ENCODE assay signal across 8 mouse cellular contexts in the genomic region with DNA sequence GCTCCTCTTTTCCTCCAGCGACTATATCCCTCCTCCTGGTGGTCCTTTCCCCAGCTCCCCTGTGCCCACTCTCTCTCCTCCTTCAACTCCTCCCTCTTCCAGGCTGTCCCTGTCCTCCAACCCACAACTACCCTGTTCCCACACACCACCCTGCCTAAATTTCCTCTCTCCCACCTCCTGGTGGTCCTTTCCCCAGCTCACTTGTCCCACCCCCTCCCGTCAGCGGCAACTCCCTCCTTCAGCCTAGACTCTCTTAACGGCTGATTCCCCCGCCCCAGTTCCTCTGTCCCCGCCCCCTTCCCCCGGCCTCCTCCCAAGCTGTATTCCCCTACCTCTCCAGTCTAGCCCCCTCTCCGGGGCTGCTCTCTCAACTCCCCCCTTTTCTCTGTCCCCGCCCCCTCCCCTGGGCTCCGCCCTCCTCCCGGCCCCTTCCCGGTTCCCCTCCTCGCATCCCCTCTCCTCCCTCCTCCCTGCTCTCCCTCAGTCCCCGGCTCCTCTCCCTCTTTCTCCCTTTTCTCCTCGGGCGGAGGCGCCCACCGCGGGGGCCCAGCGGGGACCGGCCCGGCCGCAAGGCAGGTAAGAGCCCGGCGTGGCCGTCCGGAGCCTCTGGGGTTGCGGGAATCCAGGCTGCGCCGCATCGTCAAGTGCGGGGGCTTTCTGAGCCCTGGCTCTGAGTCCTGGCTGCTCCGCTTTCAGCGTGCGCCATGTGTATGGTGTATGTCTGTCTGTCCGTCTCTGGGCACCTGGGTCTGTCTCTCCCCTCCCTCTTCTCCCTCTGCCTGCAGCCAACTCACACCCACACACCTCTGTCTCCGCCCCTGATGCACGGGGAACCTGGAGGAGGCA. TPM values are rescaled to one million over a fixed set of nuclear protein-coding genes. Genes with fewer than 3 reads are reported as not detected.
DNase-seq lines count a peak whose midpoint lies in the region; ATAC-seq and TF ChIP-seq lines count a peak whose summit lies in the region.

No protein-coding gene starts in this region.

- H3K36me3 ChIP-seq in heart, embryonic 12.5 days, result peaks cover 22% of the 10 kb centered on the region
- H3K36me3 ChIP-seq in embryonic facial prominence, embryonic 13.5 days, result peaks cover 37% of the 10 kb centered on the region
- H3K36me3 ChIP-seq in intestine, embryonic 16.5 days (ENCODE audit: control insufficient read depth, insufficient read depth, low read length), result peaks cover 4% of the 10 kb centered on the region; the same call in 1 of the 2 replicates
- no peaks in the 10 kb centered on the region for H3K36me3 ChIP-seq in liver, postnatal 0 days (replicated peaks; ENCODE audit: insufficient read depth, low read length)

- peaks cover 36% of the 10 kb centered on the region for H3K4me1 ChIP-seq in heart, embryonic 12.5 days (replicated peaks)
- H3K4me1 ChIP-seq in embryonic facial prominence, embryonic 13.5 days, result peaks cover 31% of the 10 kb centered on the region
- peaks cover 31% of the 10 kb centered on the region for H3K4me1 ChIP-seq in intestine, embryonic 16.5 days (ENCODE audit: control insufficient read depth, insufficient read depth, low read length)
- H3K4me1 ChIP-seq in liver, postnatal 0 days (ENCODE audit: insufficient read depth), result 0 out of 2 replicates have a peak, but pooled peaks cover 4% of the 10 kb centered on the region

- TF ChIP-seq EP300 in liver, postnatal 0 days (IDR thresholded peaks at IDR 0.05; ENCODE audit: low read depth), result no peak

- peak overlapping the region; percentile 59 for H3K4me3 ChIP-seq in heart, embryonic 12.5 days
- H3K4me3 ChIP-seq in embryonic facial prominence, embryonic 13.5 days, result peak overlapping the region; percentile 60
- peak overlapping the region; percentile 60 for H3K4me3 ChIP-seq in intestine, embryonic 16.5 days (ENCODE audit: low read length)
- peak overlapping the region; percentile 20 for H3K4me3 ChIP-seq in liver, postnatal 0 days (ENCODE audit: low read depth, low read length)

- TF ChIP-seq CTCF in liver, postnatal 0 days (IDR thresholded peaks at IDR 0.05; ENCODE audit: low read depth), result no peak

- 2% methylated on average over 35 of the region's 38 CpGs for WGBS in heart, embryonic 12.5 days
- under 1% methylated on average over 37 of the region's 38 CpGs for WGBS in embryonic facial prominence, embryonic 13.5 days
- 2% methylated on average over 37 of the region's 38 CpGs for WGBS in intestine, embryonic 16.5 days
- 2% methylated on average over 32 of the region's 38 CpGs for WGBS in liver, postnatal 0 days (ENCODE audit: insufficient replicate concordance)

- peaks cover 29% of the 10 kb centered on the region for H3K27me3 ChIP-seq in heart, embryonic 12.5 days (replicated peaks)
- peaks cover 5% of the 10 kb centered on the region; the same call in 1 of the 2 replicates for H3K27me3 ChIP-seq in embryonic facial prominence, embryonic 13.5 days
- 0 out of 2 replicates have a peak, but pooled peaks cover 2% of the 10 kb centered on the region for H3K27me3 ChIP-seq in intestine, embryonic 16.5 days (replicated peaks; ENCODE audit: control insufficient read depth, insufficient read depth, low read length)
- H3K27me3 ChIP-seq in liver, postnatal 0 days (ENCODE audit: insufficient read depth, low read length), result peaks cover 21% of the 10 kb centered on the region

- H3K4me2 ChIP-seq in heart, embryonic 12.5 days, result peak overlapping the region; percentile 86
- peak overlapping the region; percentile 80 for H3K4me2 ChIP-seq in embryonic facial prominence, embryonic 13.5 days
- peak overlapping the region; percentile 90 for H3K4me2 ChIP-seq in intestine, embryonic 16.5 days (ENCODE audit: low read depth, low read length)
- peak overlapping the region; percentile 58 for H3K4me2 ChIP-seq in liver, postnatal 0 days (ENCODE audit: low read depth, low read length)

- no peak for DNase-seq in heart, adult 9 months (ENCODE audit: low spot score in 2 of 2)
- peak; percentile 94 for DNase-seq in R1 (ENCODE audit: low read depth, low spot score)
- no peak for DNase-seq in liver, postnatal 0 days
- peak; percentile 74 for DNase-seq in right cerebral cortex, postnatal 14 days
- no peak for DNase-seq in spleen, postnatal 14 days (ENCODE audit: low spot score in 2 of 2)

- peak; percentile 76 for ATAC-seq in heart, embryonic 12.5 days (ENCODE audit: insufficient number of reproducible peaks, low FRiP score)
- peak; percentile 78 for ATAC-seq in embryonic facial prominence, embryonic 13.5 days (ENCODE audit: insufficient number of reproducible peaks, insufficient read depth, low FRiP score, low TSS enrichment, low read depth)
- ATAC-seq in intestine, embryonic 16.5 days, result peak; percentile 83
- ATAC-seq in liver, postnatal 0 days, result peak; percentile 29; the same call in 1 of the 2 replicates

- peak overlapping the region; percentile 87 for H3K27ac ChIP-seq in heart, embryonic 12.5 days (ENCODE audit: poor library complexity, severe bottlenecking)
- peak overlapping the region; percentile 90 for H3K27ac ChIP-seq in embryonic facial prominence, embryonic 13.5 days
- peak overlapping the region; percentile 63 for H3K27ac ChIP-seq in intestine, embryonic 16.5 days (ENCODE audit: low read length)
- H3K27ac ChIP-seq in liver, postnatal 0 days (ENCODE audit: low read depth), result no peak overlapping the region

- peak overlapping the region; percentile 74 for H3K9ac ChIP-seq in heart, embryonic 12.5 days
- H3K9ac ChIP-seq in embryonic facial prominence, embryonic 13.5 days, result peak overlapping the region; percentile 78
- peak overlapping the region; percentile 67 for H3K9ac ChIP-seq in intestine, embryonic 16.5 days (ENCODE audit: low read depth, low read length)
- H3K9ac ChIP-seq in liver, postnatal 0 days (replicated peaks), result no peak overlapping the region

- no peaks in the 10 kb centered on the region for H3K9me3 ChIP-seq in heart, embryonic 12.5 days (replicated peaks)
- no peaks in the 10 kb centered on the region for H3K9me3 ChIP-seq in embryonic facial prominence, embryonic 13.5 days
- no peaks in the 10 kb centered on the region for H3K9me3 ChIP-seq in intestine, embryonic 16.5 days (ENCODE audit: control insufficient read depth, low read length)
- H3K9me3 ChIP-seq in liver, postnatal 0 days (ENCODE audit: low read length), result no peaks in the 10 kb centered on the region

RNA-seq across cellular contexts. Expression of a gene that starts 0.4 kb away (rescaled TPM):
- 0.28 and 0.30 TPM in 2 replicates for polyA plus RNA-seq in heart, embryonic 12.5 days (2016; fragmentation: Nextera tagmentation; extraction: Ambion mirVana)
- 0.34 and 0.37 TPM in 2 replicates for polyA plus RNA-seq in embryonic facial prominence, embryonic 13.5 days (2015; fragmentation: Nextera tagmentation; extraction: Ambion mirVana)
- 0.15 and 0.21 TPM in 2 replicates for polyA plus RNA-seq in intestine, embryonic 16.5 days (2015; fragmentation: Nextera tagmentation; extraction: Ambion mirVana)
- not detected in 2 replicates for polyA plus RNA-seq in liver, postnatal 0 days (2015; fragmentation: Nextera tagmentation; extraction: Ambion mirVana)

RNA-seq across cellular contexts. Expression of a gene that starts 10.4 kb away (rescaled TPM):
- 29.4 and 31.0 TPM in 2 replicates for polyA plus RNA-seq in heart, embryonic 12.5 days (2016; fragmentation: Nextera tagmentation; extraction: Ambion mirVana)
- 44.9 and 45.6 TPM in 2 replicates for polyA plus RNA-seq in embryonic facial prominence, embryonic 13.5 days (2015; fragmentation: Nextera tagmentation; extraction: Ambion mirVana)
- 24.3 and 27.1 TPM in 2 replicates for polyA plus RNA-seq in intestine, embryonic 16.5 days (2015; fragmentation: Nextera tagmentation; extraction: Ambion mirVana)
- 6.5 and 7.5 TPM in 2 replicates for polyA plus RNA-seq in liver, postnatal 0 days (2015; fragmentation: Nextera tagmentation; extraction: Ambion mirVana)

RNA-seq across cellular contexts. Expression of a gene that starts 31.8 kb away (rescaled TPM):
- 144 and 159 TPM in 2 replicates for polyA plus RNA-seq in heart, embryonic 12.5 days (2016; fragmentation: Nextera tagmentation; extraction: Ambion mirVana)
- 195 and 216 TPM in 2 replicates for polyA plus RNA-seq in embryonic facial prominence, embryonic 13.5 days (2015; fragmentation: Nextera tagmentation; extraction: Ambion mirVana)
- polyA plus RNA-seq in intestine, embryonic 16.5 days (2015; fragmentation: Nextera tagmentation; extraction: Ambion mirVana), result 211 and 233 TPM in 2 replicates
- 96.6 and 105 TPM in 2 replicates for polyA plus RNA-seq in liver, postnatal 0 days (2015; fragmentation: Nextera tagmentation; extraction: Ambion mirVana)

RNA-seq across cellular contexts. Expression of a gene that starts 44.8 kb away (rescaled TPM):
- 18.2 and 21.5 TPM in 2 replicates for polyA plus RNA-seq in heart, embryonic 12.5 days (2016; fragmentation: Nextera tagmentation; extraction: Ambion mirVana)
- polyA plus RNA-seq in embryonic facial prominence, embryonic 13.5 days (2015; fragmentation: Nextera tagmentation; extraction: Ambion mirVana), result 49.8 and 54.4 TPM in 2 replicates
- 30.0 TPM in 2 replicates for polyA plus RNA-seq in intestine, embryonic 16.5 days (2015; fragmentation: Nextera tagmentation; extraction: Ambion mirVana)
- polyA plus RNA-seq in liver, postnatal 0 days (2015; fragmentation: Nextera tagmentation; extraction: Ambion mirVana), result 1.9 and 2.0 TPM in 2 replicates

Comparison
In these comparisons a context has a peak if more than half of its experiments do, and no peak if none do; other contexts are left out.
1. ATAC-seq: peak in every context shown above with its lines; median percentile 83 in intestine, embryonic 16.5 days; 78 in embryonic facial prominence, embryonic 13.5 days; 76 in heart, embryonic 12.5 days; 29 in liver, postnatal 0 days.
2. DNase-seq: peak in R1 (single experiment) and right cerebral cortex, postnatal 14 days (single experiment); none in heart, adult 9 months (0 of 2), liver, postnatal 0 days (single experiment) and spleen, postnatal 14 days (0 of 2).
3. Peak in every context shown above with its lines, with median percentiles within 50 percentile points of each other: H3K4me2 ChIP-seq and H3K4me3 ChIP-seq.